Mouse (Mus musculus) MEL (cell line): ENCODE results near the gene Triobp. TPM values are rescaled to one million over a fixed set of nuclear protein-coding genes. Genes with fewer than 3 reads are reported as not detected.

ENCODE experiments used
- DNase-seq: peaks from one replicate; pipeline ENCODE4 v3.0.0; 2011; ENCODE audit warnings: low read depth, low spot score
- H3K27ac ChIP-seq: 2 replicates; pipeline ENCODE4 v1.5.1; 2012; ENCODE audit warnings: low read depth, mild to moderate bottlenecking, control low read depth, low read length, moderate library complexity; ENCODE audit not compliant: control insufficient read depth
- H3K27me3 ChIP-seq, 2 experiments: fragments of 150-350 bp in 1 of 2; sonication (generic) in 1 of 2; 2 replicates each; pipeline ENCODE4 v1.6.1; 2012; ENCODE audit warnings: low read length in 2 of 2, mild to moderate bottlenecking in 2 of 2, improper control_type of control experiment in 1 of 2, moderate library complexity in 1 of 2; ENCODE audit not compliant: insufficient read depth in 2 of 2, control insufficient read depth in 1 of 2
- H3K36me3 ChIP-seq, 2 experiments: 2 replicates each; pipeline ENCODE4 v1.6.1; 2012 to 2014; ENCODE audit warnings: low read length in 2 of 2, improper control_type of control experiment in 1 of 2, inconsistent platforms in 1 of 2, mild to moderate bottlenecking in 1 of 2; ENCODE audit not compliant: insufficient read depth in 2 of 2, control insufficient read depth in 1 of 2
- H3K4me1 ChIP-seq, 2 experiments: fragments of 150-350 bp in 1 of 2; sonication (generic) in 1 of 2; 2 replicates each; pipeline ENCODE4 v1.6.1; 2012; ENCODE audit warnings: low read length in 2 of 2, improper control_type of control experiment in 1 of 2, mild to moderate bottlenecking in 1 of 2; ENCODE audit not compliant: insufficient read depth in 2 of 2, control insufficient read depth in 1 of 2
- H3K4me3 ChIP-seq, 2 experiments: fragments of 150-350 bp in 1 of 2; sonication (generic) in 1 of 2; 2 replicates each; pipeline ENCODE4 v1.5.1; 2012; ENCODE audit warnings: low read depth in 2 of 2, low read length in 2 of 2, mild to moderate bottlenecking in 2 of 2, moderate library complexity in 2 of 2, control low read depth in 1 of 2, improper control_type of control experiment in 1 of 2; ENCODE audit not compliant: control insufficient read depth in 1 of 2, insufficient read depth in 1 of 2
- H3K79me2 ChIP-seq: 2 replicates; pipeline ENCODE4 v1.6.1; 2012; ENCODE audit warnings: mild to moderate bottlenecking, low read length, moderate library complexity; ENCODE audit not compliant: control insufficient read depth, poor library complexity, insufficient read depth
- H3K9ac ChIP-seq: 2 replicates; pipeline ENCODE4 v1.6.1; 2012; ENCODE audit warnings: low read depth, mild to moderate bottlenecking, control low read depth, low read length, moderate library complexity; ENCODE audit not compliant: control insufficient read depth, poor library complexity, severe bottlenecking
- H3K9me3 ChIP-seq: fragments of 150-350 bp; sonication (generic); replicated peaks from 2 replicates; pipeline ENCODE4 v1.6.1; 2012; ENCODE audit warnings: mild to moderate bottlenecking, low read length, improper control_type of control experiment, moderate library complexity; ENCODE audit not compliant: insufficient read depth
- BHLHE40 ChIP-seq: IDR thresholded peaks from 2 replicates; pipeline ENCODE4 v1.6.1; 2012; ENCODE audit warnings: low read depth, mild to moderate bottlenecking, inconsistent platforms, low read length, improper control_type of control experiment, borderline replicate concordance
- ELF1 ChIP-seq: IDR thresholded peaks from 2 replicates; pipeline ENCODE4 v1.6.1; 2014; ENCODE audit warnings: low read depth, mild to moderate bottlenecking, inconsistent platforms, low read length, improper control_type of control experiment, moderate library complexity
- GABPA ChIP-seq: IDR thresholded peaks from 2 replicates; pipeline ENCODE4 v1.6.1; 2012; ENCODE audit warnings: low read depth, mild to moderate bottlenecking, inconsistent platforms, low read length, improper control_type of control experiment, moderate library complexity
- HCFC1 ChIP-seq: IDR thresholded peaks from 2 replicates; pipeline ENCODE4 v1.6.1; 2012; ENCODE audit warnings: low read depth, mild to moderate bottlenecking, inconsistent platforms, low read length, improper control_type of control experiment, moderate library complexity
- KAT2A ChIP-seq: conservative IDR thresholded peaks from 2 replicates; pipeline ENCODE4 v1.6.1; 2012; ENCODE audit warnings: low read depth, low read length, improper control_type of control experiment, inconsistent platforms
- MAX ChIP-seq: IDR thresholded peaks from 2 replicates; pipeline ENCODE4 v1.6.1; 2011; ENCODE audit warnings: low read length, improper control_type of control experiment
- MEF2A ChIP-seq: IDR thresholded peaks from 2 replicates; pipeline ENCODE4 v1.6.1; 2014; ENCODE audit warnings: low read depth, mild to moderate bottlenecking, inconsistent platforms, low read length, improper control_type of control experiment; ENCODE audit not compliant: poor library complexity, insufficient replicate concordance, severe bottlenecking; ENCODE audit errors: extremely low read depth
- MXI1 ChIP-seq: IDR thresholded peaks from 2 replicates; pipeline ENCODE4 v1.6.1; 2011; ENCODE audit warnings: mild to moderate bottlenecking, low read depth, low read length, improper control_type of control experiment
- MYB ChIP-seq: IDR thresholded peaks from 2 replicates; pipeline ENCODE4 v1.6.1; 2011; ENCODE audit warnings: mild to moderate bottlenecking, low read depth, low read length, improper control_type of control experiment
- MYC ChIP-seq: IDR thresholded peaks from 2 replicates; pipeline ENCODE4 v1.6.1; 2011; ENCODE audit warnings: low read depth, mild to moderate bottlenecking, low read length, improper control_type of control experiment, moderate library complexity
- NELFE ChIP-seq: IDR thresholded peaks from 2 replicates; pipeline ENCODE4 v1.6.1; 2011; ENCODE audit warnings: low read depth, low read length, improper control_type of control experiment
- NRF1 ChIP-seq: IDR thresholded peaks from 2 replicates; pipeline ENCODE4 v1.6.1; 2014; ENCODE audit warnings: low read depth, mild to moderate bottlenecking, inconsistent platforms, low read length, improper control_type of control experiment, moderate library complexity; ENCODE audit not compliant: poor library complexity, insufficient read depth, severe bottlenecking
- POLR2A ChIP-seq, 2 experiments: IDR thresholded peaks; 2 replicates each; pipeline ENCODE4 v1.6.1; 2011 to 2012; ENCODE audit warnings: low read length in 2 of 2, mild to moderate bottlenecking in 2 of 2, control low read depth in 1 of 2, improper control_type of control experiment in 1 of 2, low read depth in 1 of 2, moderate library complexity in 1 of 2; ENCODE audit not compliant: control insufficient read depth in 1 of 2, insufficient read depth in 1 of 2, poor library complexity in 1 of 2
- POLR2AphosphoS2 ChIP-seq: IDR thresholded peaks from 2 replicates; pipeline ENCODE4 v1.6.1; 2011; ENCODE audit warnings: low read length, improper control_type of control experiment
- POLR2AphosphoS5 ChIP-seq: IDR thresholded peaks from 2 replicates; pipeline ENCODE4 v1.6.1; 2012; ENCODE audit warnings: low read depth, borderline replicate concordance, mild to moderate bottlenecking, inconsistent platforms, low read length, moderate library complexity, mixed read lengths
- RAD21 ChIP-seq: IDR thresholded peaks from 2 replicates; pipeline ENCODE4 v1.6.1; 2011; ENCODE audit warnings: mild to moderate bottlenecking, low read depth, low read length, improper control_type of control experiment
- RCOR1 ChIP-seq: IDR thresholded peaks from 2 replicates; pipeline ENCODE4 v1.6.1; 2012; ENCODE audit warnings: low read depth, mild to moderate bottlenecking, inconsistent platforms, low read length, improper control_type of control experiment
- SIN3A ChIP-seq: IDR thresholded peaks from 2 replicates; pipeline ENCODE4 v1.6.1; 2012; ENCODE audit warnings: low read length, improper control_type of control experiment, inconsistent platforms
- SMC3 ChIP-seq: IDR thresholded peaks from 2 replicates; pipeline ENCODE4 v1.6.1; 2011; ENCODE audit warnings: low read depth, low read length, improper control_type of control experiment
- TBP ChIP-seq: IDR thresholded peaks from 2 replicates; pipeline ENCODE4 v1.8.0; 2011; ENCODE audit warnings: low read depth, low read length, improper control_type of control experiment
- UBTF ChIP-seq: IDR thresholded peaks from 2 replicates; pipeline ENCODE4 v1.6.1; 2012; ENCODE audit warnings: low read depth, mild to moderate bottlenecking, inconsistent platforms, low read length, improper control_type of control experiment, moderate library complexity, borderline replicate concordance; ENCODE audit not compliant: insufficient read depth
- ZKSCAN1 ChIP-seq: IDR thresholded peaks from 2 replicates; pipeline ENCODE4 v1.6.1; 2012; ENCODE audit warnings: low read depth, mild to moderate bottlenecking, inconsistent platforms, low read length, improper control_type of control experiment, moderate library complexity
- ZMIZ1 ChIP-seq: IDR thresholded peaks from 2 replicates; pipeline ENCODE4 v1.6.1; 2012; ENCODE audit warnings: low read depth, mild to moderate bottlenecking, inconsistent platforms, low read length, improper control_type of control experiment, moderate library complexity
- polyA plus RNA-seq, 2 experiments: library from polyadenylated mRNA; stranded (reverse) in 1 of 2; unstranded in 1 of 2; fragments of >175 nt in 1 of 2; fragments of >200 nt in 1 of 2; gene quantifications; 2 replicates each; pipeline versions ENCODE4 v1.2.1 to v1.2.4; 2012; ENCODE audit warnings: low replicate concordance in 2 of 2, low read depth in 1 of 2; ENCODE audit not compliant: insufficient read length in 2 of 2, insufficient read depth in 1 of 2, missing spikeins in 1 of 2
- total RNA-seq: library from RNA; depleted of rRNA; stranded (reverse); fragments of 300-350 nt; gene quantifications from 2 replicates; pipeline ENCODE4 v1.2.3, GENCODE M21; 2012

Triobp gene
- total and polyA plus RNA-seq, 3 experiments: 18.4 to 31.3 TPM; not detected in 1

GRCm38 (mm10) chr15:78988499-78988971 lies 41.0 kb downstream of the Triobp start:
- no peak for DNase-seq
- no peak for TF ChIP-seq TBP
- TF ChIP-seq SMC3: no peak
- no peak for TF ChIP-seq POLR2A (IDR thresholded peaks at IDR 0.05; ENCODE audit: control insufficient read depth in 1 of 2, insufficient read depth in 1 of 2, low read depth in 1 of 2, low read length in 2 of 2, poor library complexity in 1 of 2)
- no peak for TF ChIP-seq GABPA
- no peak for TF ChIP-seq HCFC1
- TF ChIP-seq POLR2AphosphoS2: no peak
- no peak for TF ChIP-seq MYB
- no peak for TF ChIP-seq MXI1
- no peak for TF ChIP-seq MEF2A
- TF ChIP-seq MYC: no peak
- TF ChIP-seq ZMIZ1: no peak
- no peaks in the 10 kb centered on the region for H3K27me3 ChIP-seq
- no peaks in the 10 kb centered on the region for H3K9me3 ChIP-seq
- H3K27ac ChIP-seq: no peak overlapping the region
- H3K9ac ChIP-seq: no peak overlapping the region
- H3K4me1 ChIP-seq: peaks cover 2 to 11% of the 10 kb centered on the region in 2 experiments; a peak in 3 of 4 replicates
- H3K4me3 ChIP-seq: no peak overlapping the region
- H3K79me2 ChIP-seq: no peaks in the 10 kb centered on the region
- peaks cover 0 to 5% of the 10 kb centered on the region in 2 experiments; a peak in 2 of 4 replicates for H3K36me3 ChIP-seq

DNA sequence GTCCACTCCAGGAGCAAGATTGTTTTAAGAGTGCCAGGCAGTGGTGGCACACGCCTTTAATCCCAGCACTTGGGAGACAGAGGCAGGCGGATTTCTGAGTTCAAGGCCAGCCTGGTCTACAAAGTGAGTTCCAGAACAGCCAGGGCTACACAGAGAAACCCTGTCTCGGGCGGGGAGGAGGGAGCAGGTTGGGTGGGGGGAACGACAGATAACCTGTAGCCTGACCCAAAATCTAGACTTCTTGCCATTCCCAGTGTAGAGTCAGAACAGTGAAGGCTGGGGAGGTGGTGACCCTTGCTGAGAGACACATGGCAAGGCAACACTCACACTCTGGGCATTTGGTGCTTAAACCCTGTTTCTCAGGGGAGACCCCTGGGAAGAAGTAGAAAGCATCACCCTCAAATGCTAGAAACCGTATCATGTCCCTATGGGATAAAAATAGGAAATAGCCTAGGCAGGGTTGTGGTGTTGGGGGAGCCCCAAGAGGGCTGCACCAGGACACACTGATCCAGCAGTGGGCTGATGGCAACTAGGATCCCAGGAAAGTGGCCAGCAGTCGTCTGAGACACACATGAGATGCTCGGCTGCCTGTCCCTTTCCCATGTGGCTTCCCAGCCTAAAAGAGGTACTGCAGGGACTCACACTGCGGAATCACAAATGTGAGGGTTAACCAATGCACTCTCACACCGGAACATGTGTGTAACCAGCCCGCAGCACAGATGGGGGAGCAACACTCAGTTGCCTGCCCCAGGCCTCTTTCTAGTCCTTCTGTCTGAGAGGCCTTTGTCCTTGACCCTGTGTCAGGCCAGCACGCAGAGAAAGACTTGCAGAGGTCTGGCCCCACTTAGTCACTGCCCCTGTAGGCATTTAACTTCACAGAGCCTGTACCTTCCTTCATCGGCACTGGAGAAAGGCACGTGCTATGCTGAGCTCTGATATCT lies 41.9 kb downstream of the Triobp start:
- TF ChIP-seq SIN3A (no peak), POLR2AphosphoS5 (no peak), ZKSCAN1 (no peak), HCFC1 (no peak), RCOR1 (no peak), NELFE (no peak), MAX (no peak), BHLHE40 (no peak), RAD21 (no peak), KAT2A (no peak), POLR2A (IDR thresholded peaks at IDR 0.05; ENCODE audit: control insufficient read depth in 1 of 2, insufficient read depth in 1 of 2, low read depth in 1 of 2, low read length in 2 of 2, poor library complexity in 1 of 2) (no peak), NRF1 (no peak), UBTF (no peak), ELF1 (no peak), MXI1 (no peak)
- H3K4me1 ChIP-seq: peaks cover under 1 to 4% of the 10 kb centered on the region in 2 experiments; a peak in 3 of 4 replicates
- no peak for DNase-seq
- H3K79me2 ChIP-seq: no peaks in the 10 kb centered on the region
- peaks cover 0 to 3% of the 10 kb centered on the region in 2 experiments; a peak in 1 of 4 replicates for H3K36me3 ChIP-seq
- H3K27ac ChIP-seq: no peak overlapping the region
- no peak overlapping the region for H3K9ac ChIP-seq
- H3K4me3 ChIP-seq: no peak overlapping the region
- no peaks in the 10 kb centered on the region for H3K27me3 ChIP-seq
- H3K9me3 ChIP-seq: no peaks in the 10 kb centered on the region
